Mouse (Mus musculus): ENCODE results near the gene Dglucy. TPM values are rescaled to one million over a fixed set of nuclear protein-coding genes. Genes with fewer than 3 reads are reported as not detected.

The Dglucy gene
- total and polyA plus RNA-seq, 3 experiments: 0.09 to 0.27 TPM; not detected in 1

DNA sequence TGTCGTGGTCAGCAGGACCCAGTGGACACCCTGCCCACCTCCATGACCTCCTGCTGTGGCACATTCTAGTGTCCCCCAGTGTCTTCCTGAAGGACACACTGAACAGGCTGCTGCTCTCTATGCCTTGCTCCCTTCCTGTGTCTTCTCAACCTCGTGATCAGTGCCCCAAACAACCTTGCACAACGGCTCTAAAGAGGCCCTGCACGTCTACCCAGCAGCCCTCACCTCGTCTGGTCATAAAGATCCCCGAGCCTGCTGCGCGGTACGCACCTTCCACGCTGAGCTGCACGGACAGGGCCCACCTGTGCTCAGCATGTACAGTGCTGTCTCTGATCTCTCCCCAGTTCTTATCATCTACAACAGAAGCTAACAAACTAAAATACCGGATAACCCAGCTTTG, 167.1 kb downstream of the Dglucy start:
- H3K4me3 ChIP-seq (ENCODE audit: low read depth, low read length): no peak overlapping the region
- DNase-seq (ENCODE audit: low spot score) (no peak), ATAC-seq (ENCODE audit: extremely low read depth, insufficient number of reproducible peaks, low FRiP score, poor library complexity, severe bottlenecking) (no peak)
- no peaks in the 10 kb centered on the region for H3K27me3 ChIP-seq (ENCODE audit: insufficient read depth, low read length)
- peaks cover 97% of the 10 kb centered on the region for H3K36me3 ChIP-seq (replicated peaks)
- H3K4me1 ChIP-seq (ENCODE audit: insufficient read depth, low read depth, low read length): no peaks in the 10 kb centered on the region
- H3K9me3 ChIP-seq (replicated peaks): no peaks in the 10 kb centered on the region
- TF ChIP-seq TAL1 (conservative IDR thresholded peaks at IDR 0.05; ENCODE audit: low read depth, low read length) (no peak), GATA2 (IDR thresholded peaks at IDR 0.05; ENCODE audit: borderline replicate concordance, low read depth, low read length) (no peak), GATA1 (IDR thresholded peaks at IDR 0.05; ENCODE audit: borderline replicate concordance, low read length) (no peak), CTCF (IDR thresholded peaks at IDR 0.05; ENCODE audit: low read depth, low read length) (no peak), POLR2AphosphoS5 (IDR thresholded peaks at IDR 0.05; ENCODE audit: insufficient replicate concordance, low read depth, low read length) (no peak)

Other genes starting within 250 kb of the Dglucy start
- gene Rps6ka5, start 52.1 kb upstream of the Dglucy start, total RNA-seq (2014; fragmentation: Nextera tagmentation): 41.5 and 43.2 TPM in 2 replicates
- 52.2 TPM in 2 replicates for gene Rps6ka5, start 52.1 kb upstream of the Dglucy start, total RNA-seq (2017)
- 10.9 and 12.6 TPM in 2 replicates for gene Rps6ka5, start 52.1 kb upstream of the Dglucy start, polyA plus RNA-seq (2012)
- not detected in 2 replicates for gene Gpr68, start 129.1 kb downstream of the Dglucy start, total RNA-seq (2014; fragmentation: Nextera tagmentation)
- 0.11 and 0.17 TPM in 2 replicates for gene Gpr68, start 129.1 kb downstream of the Dglucy start, total RNA-seq (2017)
- not detected in 2 replicates for gene Gpr68, start 129.1 kb downstream of the Dglucy start, polyA plus RNA-seq (2012)
- gene Ccdc88c, start 250.0 kb downstream of the Dglucy start, total RNA-seq (2014; fragmentation: Nextera tagmentation): 8.1 and 22.7 TPM in 2 replicates
- 9.1 and 9.2 TPM in 2 replicates for gene Ccdc88c, start 250.0 kb downstream of the Dglucy start, total RNA-seq (2017)
- 31.0 and 32.8 TPM in 2 replicates for gene Ccdc88c, start 250.0 kb downstream of the Dglucy start, polyA plus RNA-seq (2012)